In the genomic region with DNA sequence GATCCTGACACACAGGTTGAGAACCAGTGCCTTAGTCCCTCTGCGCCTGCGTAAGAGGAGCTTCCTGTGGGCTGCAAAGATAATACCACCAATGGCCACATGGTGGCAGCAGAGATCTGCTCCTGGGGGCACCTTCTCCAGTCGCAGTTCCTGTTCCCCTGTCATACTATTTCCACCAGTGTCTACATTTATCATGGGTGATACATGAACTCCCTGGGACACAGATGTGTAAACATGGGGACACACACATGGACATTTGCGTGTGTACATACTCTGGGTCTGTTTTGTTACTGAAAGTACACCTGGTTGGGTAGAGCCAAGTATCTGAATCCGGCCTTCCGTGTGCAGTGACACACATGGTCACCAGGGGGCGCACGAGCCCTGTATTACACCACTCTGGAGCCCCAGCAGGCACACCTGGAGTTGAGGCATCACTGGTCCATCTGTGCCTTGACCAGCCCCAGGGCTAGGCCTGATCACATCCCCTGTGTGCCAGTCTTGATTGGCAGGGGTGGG, we compare ENCODE assay signal across 1 mouse cellular context.
TF ChIP-seq lines count a peak whose summit lies in the region.

No protein-coding gene starts in this region.

TF ChIP-seq in CH12.LX, 34 proteins besides CTCF, POLR2A, EP300 and RAD21 (continued from another document):
- TF ChIP-seq ZMIZ1 (IDR thresholded peaks at IDR 0.05; ENCODE audit: low read depth, low read length) (no peak; the same call in 1 of the 2 replicates), SMC3 (IDR thresholded peaks at IDR 0.05; ENCODE audit: low read depth, low read length) (peak; percentile 88), KAT2A (IDR thresholded peaks at IDR 0.05; ENCODE audit: insufficient replicate concordance, low read length) (0 out of 2 replicates have a peak, but pooled peaks have one; percentile 39), ZC3H11A (IDR thresholded peaks at IDR 0.05; ENCODE audit: low read depth, low read length) (peak; percentile 80), ETS1 (conservative IDR thresholded peaks at IDR 0.05; ENCODE audit: low read depth, low read length) (no peak), JUND (conservative IDR thresholded peaks at IDR 0.05; ENCODE audit: low read depth, low read length) (peak; percentile 60), E2F4 (IDR thresholded peaks at IDR 0.05; ENCODE audit: insufficient replicate concordance, low read depth, low read length) (0 out of 2 replicates have a peak, but pooled peaks have one; percentile 41), RCOR1 (conservative IDR thresholded peaks at IDR 0.05; ENCODE audit: low read depth, low read length) (peak; percentile 81; the same call in 1 of the 2 replicates), NRF1 (IDR thresholded peaks at IDR 0.05; ENCODE audit: low read depth, low read length) (peak; percentile 98), NELFE (IDR thresholded peaks at IDR 0.05; ENCODE audit: low read depth, low read length) (peak; percentile 86), MAFK (IDR thresholded peaks at IDR 0.05; ENCODE audit: insufficient replicate concordance, low read length) (0 out of 2 replicates have a peak, but pooled peaks have one; percentile 35), TBP (conservative IDR thresholded peaks at IDR 0.05; ENCODE audit: low read depth, low read length) (0 out of 2 replicates have a peak, but pooled peaks have one; percentile 9), SIN3A (IDR thresholded peaks at IDR 0.05; ENCODE audit: low read length) (peak; percentile 72), TCF12 (IDR thresholded peaks at IDR 0.05; ENCODE audit: low read depth, low read length) (peak; percentile 85), ELF1 (IDR thresholded peaks at IDR 0.05; ENCODE audit: low read depth, low read length) (peak; percentile 84), IRF4 (IDR thresholded peaks at IDR 0.05; ENCODE audit: low read depth, low read length) (peak; percentile 72; the same call in 1 of the 2 replicates), GABPA (IDR thresholded peaks at IDR 0.05; ENCODE audit: insufficient replicate concordance, low read depth, low read length) (no peak)
